Comparison of ENCODE assay signal across 9 mouse cellular contexts in genomic region chr2:162922183-162922582, GRCm38 (mm10). TPM values are rescaled to one million over a fixed set of nuclear protein-coding genes. Genes with fewer than 3 reads are reported as not detected.
DNase-seq lines count a peak whose midpoint lies in the region.
"Had no signal": no experiment of that assay in that cellular context is flagged by ENCODE, and none has a peak within 500 bp of the region (broad histone marks: within the 10 kb centered on the region; RNA-seq: fewer than 3 reads in every experiment).

No protein-coding gene starts in this region.

- peaks cover 11% of the 10 kb centered on the region for H3K4me1 ChIP-seq in megakaryocyte, embryonic 14.5 days
- H3K4me1 ChIP-seq: limb, embryonic 15.5 days had no signal

- peak; percentile 34 for DNase-seq in gastrocnemius, adult 18-20 months (ENCODE audit: low spot score)
- DNase-seq in gastrocnemius, postnatal 10 days: no peak
- peak; percentile 55 for DNase-seq in testis, postnatal 10 days (ENCODE audit: low spot score)
- DNase-seq in testis, postnatal 14 days (ENCODE audit: low spot score): no peak
- peak; percentile 64 to 65 for DNase-seq in cerebellum, postnatal 10 days
- peak; percentile 37 to 71 for DNase-seq in kidney, postnatal 36 days
- no peak for DNase-seq in ovary, postnatal 10 days (ENCODE audit: low spot score)

- H3K4me3 ChIP-seq in megakaryocyte, embryonic 14.5 days (replicated peaks): peak overlapping the region; percentile 75
- H3K4me3 ChIP-seq: limb, embryonic 15.5 days had no signal

- peaks cover 32% of the 10 kb centered on the region for H3K27me3 ChIP-seq in megakaryocyte, embryonic 14.5 days (replicated peaks)

- H3K36me3 ChIP-seq in megakaryocyte, embryonic 14.5 days (replicated peaks; ENCODE audit: low read length): no peaks in the 10 kb centered on the region
- H3K36me3 ChIP-seq: limb, embryonic 15.5 days had no signal

- peaks cover 9% of the 10 kb centered on the region for H3K9me3 ChIP-seq in megakaryocyte, embryonic 14.5 days
- H3K9me3 ChIP-seq: limb, embryonic 15.5 days had no signal

RNA-seq across cellular contexts. Expression of gene Srsf6, which starts 9.1 kb away (rescaled TPM):
- total RNA-seq in gastrocnemius, adult 18-20 months (2021): 10 to 100 TPM; 38.1 to 38.4 TPM
- 10 to 100 TPM; 73.5 to 96.2 TPM for total RNA-seq in gastrocnemius, postnatal 10 days (2021)
- polyA plus RNA-seq in megakaryocyte, embryonic 14.5 days (2012; ENCODE audit: insufficient read depth, low replicate concordance): 37.6 and 68.1 TPM in 2 replicates

RNA-seq across cellular contexts. Expression of gene L3mbtl1, which starts 21.1 kb away (rescaled TPM):
- total RNA-seq in gastrocnemius, adult 18-20 months (2021): not detected
- total RNA-seq in gastrocnemius, postnatal 10 days (2021): under 1 TPM; 0.33 to 0.45 TPM
- polyA plus RNA-seq in megakaryocyte, embryonic 14.5 days (2012; ENCODE audit: insufficient read depth, low replicate concordance): 0.51 TPM in 1 of 2 replicates, not detected in the other

Comparison
In these comparisons a context has a peak if more than half of its experiments do, and no peak if none do; other contexts are left out.
1. DNase-seq: peak in gastrocnemius, adult 18-20 months (single experiment), testis, postnatal 10 days (single experiment), cerebellum, postnatal 10 days (2 of 2) and kidney, postnatal 36 days (2 of 2); none in gastrocnemius, postnatal 10 days (single experiment), testis, postnatal 14 days (single experiment) and ovary, postnatal 10 days (single experiment).